Mouse (Mus musculus) brain, embryonic 18.5 days (tissue): ENCODE results near the gene Psmd12.
"Not testable (repeated sequence)": the region's sequence is repeated elsewhere in the genome, so short reads cannot be mapped to it uniquely, and the experiment has no call there.

Source experiments
- DNase-seq: peaks from one replicate; pipeline ENCODE4 v3.0.0-alpha.2; 2012; ENCODE audit warnings: low read depth, low spot score

The Psmd12 gene

GRCm38 (mm10) chr11:107459828-107460227 is 19.5 kb upstream of the Psmd12 start:
- DNase-seq = no peak

GRCm38 (mm10) chr11:107462478-107462877 is 16.8 kb upstream of the Psmd12 start:
- DNase-seq = no peak

- no peak for DNase-seq
Measured at GRCm38 (mm10) chr11:107463251-107463681, 16.0 kb upstream of the Psmd12 start.

GRCm38 (mm10) chr11:107464141-107464540 is 15.1 kb upstream of the Psmd12 start:
- no peak for DNase-seq

GRCm38 (mm10) chr11:107465041-107465440 is 14.2 kb upstream of the Psmd12 start:
- DNase-seq = no peak

GRCm38 (mm10) chr11:107465969-107466368 is 13.3 kb upstream of the Psmd12 start:
- no peak for DNase-seq

GRCm38 (mm10) chr11:107466611-107467391 is 12.5 kb upstream of the Psmd12 start:
- no peak for DNase-seq

- no peak for DNase-seq
Measured at GRCm38 (mm10) chr11:107468252-107469030, 10.8 kb upstream of the Psmd12 start.

- DNase-seq = no peak
Measured at GRCm38 (mm10) chr11:107469031-107469522, 10.2 kb upstream of the Psmd12 start.

- no peak for DNase-seq
Measured at GRCm38 (mm10) chr11:107469523-107470371, 9.5 kb upstream of the Psmd12 start.

GRCm38 (mm10) chr11:107470521-107471041 is 8.7 kb upstream of the Psmd12 start, which contains the start of gene Pitpnc1:
Gene Pitpnc1 (minus strand): TSS chr11:107470699.
- peak; percentile 74 for DNase-seq

- DNase-seq = no peak
Measured at GRCm38 (mm10) chr11:107471071-107471720, 8.1 kb upstream of the Psmd12 start.

GRCm38 (mm10) chr11:107472304-107472703 is 7.0 kb upstream of the Psmd12 start:
- DNase-seq = no peak

GRCm38 (mm10) chr11:107473137-107473820 is 6.0 kb upstream of the Psmd12 start:
- DNase-seq = no peak

- DNase-seq = no peak
Measured at GRCm38 (mm10) chr11:107479862-107480203, 549 bp downstream of the Psmd12 start.

- DNase-seq = no peak
Measured at GRCm38 (mm10) chr11:107484341-107484740, 5.1 kb downstream of the Psmd12 start.

- DNase-seq = no peak
Measured at GRCm38 (mm10) chr11:107502801-107503200, 23.5 kb downstream of the Psmd12 start.

GRCm38 (mm10) chr11:107504364-107504763 is 25.1 kb downstream of the Psmd12 start:
- DNase-seq = not testable (repeated sequence)

- DNase-seq = no peak
Measured at GRCm38 (mm10) chr11:107506260-107506659, 27.0 kb downstream of the Psmd12 start.

- DNase-seq = no peak
Measured at GRCm38 (mm10) chr11:107509631-107510338, 30.5 kb downstream of the Psmd12 start.
